Mouse (Mus musculus) lung, adult 2 months (tissue): ENCODE data around the gene Msh3. TPM values are rescaled to one million over a fixed set of nuclear protein-coding genes. Genes with fewer than 3 reads are reported as not detected.
"Not testable (repeated sequence)": the region's sequence is repeated elsewhere in the genome, so short reads cannot be mapped to it uniquely, and the experiment has no call there.

Source experiments
- DNase-seq: peaks from one replicate; pipeline ENCODE4 v3.0.0; 2022
- H3K4me1 ChIP-seq: fragments of 200-500 bp; 2 replicates; pipeline ENCODE4 v1.6.1; 2011; ENCODE audit warnings: low read length; ENCODE audit not compliant: control insufficient read depth, insufficient read depth
- H3K4me3 ChIP-seq: fragments of 200-500 bp; replicated peaks from 2 replicates; pipeline ENCODE3; 2011; ENCODE audit warnings: low read depth, mild to moderate bottlenecking, control low read depth, low read length; ENCODE audit errors: extremely low read depth
- CTCF ChIP-seq: fragments of 200-500 bp; IDR thresholded peaks from 2 replicates; pipeline ENCODE4 v1.5.1; 2011; ENCODE audit warnings: mild to moderate bottlenecking, low read length, control low read depth; ENCODE audit not compliant: insufficient read depth
- POLR2A ChIP-seq: fragments of 200-500 bp; IDR thresholded peaks from 2 replicates; pipeline ENCODE4 v1.6.1; 2011; ENCODE audit warnings: low read depth, mild to moderate bottlenecking, control low read depth, low read length, borderline replicate concordance; ENCODE audit errors: extremely low read depth
- WGBS: fragments of 180-500 bp; shearing (Covaris S2); methylation state at CpG from one replicate; pipeline ENCODE4 v1.1.7; 2018; 5-methylcytosine and 5-hydroxymethylcytosine counted together
- polyA plus RNA-seq: library from polyadenylated mRNA; depleted of rRNA; stranded (reverse); fragments of >200 nt; gene quantifications from 2 replicates; pipeline ENCODE4 v1.2.3, GENCODE M21; 2012; rRNA removed

Gene Msh3
- polyA plus RNA-seq, 1 experiment: 3.2 TPM

DNA sequence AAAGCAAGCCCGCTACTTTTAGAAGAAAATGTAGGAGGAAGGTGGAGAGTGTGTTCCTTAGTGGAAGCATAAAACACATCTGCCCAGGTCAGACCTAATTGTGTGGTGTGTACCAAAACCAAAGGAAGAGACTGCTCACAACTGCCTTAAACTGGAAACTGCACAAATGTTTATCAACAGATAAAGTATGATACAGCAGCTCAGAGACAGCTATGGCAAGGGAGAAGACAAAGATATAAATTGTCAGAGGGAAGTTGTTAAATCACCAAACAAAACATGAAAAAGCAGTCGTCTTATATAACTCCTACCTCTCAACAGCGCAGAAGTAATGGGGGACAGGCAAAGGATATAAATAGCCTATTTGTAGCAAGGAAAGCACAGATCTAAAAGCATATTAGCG is 117.8 kb downstream of the Msh3 start:
- 85% methylated on average over 4 of the region's 4 CpGs for WGBS
- DNase-seq: no peak
- Histone ChIP-seq H3K4me3 (no peak overlapping the region), H3K4me1 (peaks cover 4% of the 10 kb centered on the region; the same call in 1 of the 2 replicates)
- TF ChIP-seq CTCF (no peak), POLR2A (no peak)

DNA sequence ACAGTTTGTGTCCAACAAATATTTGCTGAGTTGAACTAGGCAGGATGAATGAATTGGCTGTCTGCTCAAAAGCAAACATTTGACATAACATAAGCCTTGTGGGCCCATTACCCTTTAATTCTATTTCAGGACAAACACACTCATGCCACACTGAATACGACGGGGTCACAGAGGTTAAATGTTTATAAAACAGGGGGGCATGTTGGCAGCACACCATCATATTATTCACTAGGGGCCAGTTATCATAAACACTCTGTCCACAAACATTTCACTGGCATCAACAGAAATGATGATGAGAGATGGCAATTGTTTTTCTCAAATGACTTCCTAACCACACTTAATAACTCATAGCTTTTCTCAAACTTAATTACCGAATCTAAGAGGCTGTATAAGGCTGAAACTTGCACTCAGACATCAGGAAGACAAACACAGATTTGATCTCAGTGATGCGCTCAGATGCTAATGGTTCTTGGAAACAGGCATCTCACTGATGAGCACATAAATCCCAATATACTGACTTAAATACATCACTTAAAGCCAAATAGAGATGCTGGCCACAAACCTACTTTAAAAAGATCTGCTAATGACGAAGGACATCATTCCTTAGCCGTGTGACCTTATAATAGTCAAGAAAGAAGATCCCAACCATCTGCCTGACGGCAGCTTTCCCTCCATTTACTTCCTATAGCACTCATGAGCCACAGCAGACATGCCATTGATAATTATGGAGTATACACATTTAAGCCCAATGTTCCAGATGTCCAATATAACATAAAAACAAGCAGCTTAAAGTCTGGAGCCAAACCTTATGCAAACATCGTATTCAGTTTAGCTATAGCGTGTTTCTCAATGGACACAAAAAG is 122.5 kb downstream of the Msh3 start:
- DNase-seq: no peak
- H3K4me3 ChIP-seq: no peak overlapping the region
- TF ChIP-seq CTCF (no peak), POLR2A (no peak)
- 68% methylated on average over 9 of the region's 9 CpGs for WGBS
- no peaks in the 10 kb centered on the region for H3K4me1 ChIP-seq

DNA sequence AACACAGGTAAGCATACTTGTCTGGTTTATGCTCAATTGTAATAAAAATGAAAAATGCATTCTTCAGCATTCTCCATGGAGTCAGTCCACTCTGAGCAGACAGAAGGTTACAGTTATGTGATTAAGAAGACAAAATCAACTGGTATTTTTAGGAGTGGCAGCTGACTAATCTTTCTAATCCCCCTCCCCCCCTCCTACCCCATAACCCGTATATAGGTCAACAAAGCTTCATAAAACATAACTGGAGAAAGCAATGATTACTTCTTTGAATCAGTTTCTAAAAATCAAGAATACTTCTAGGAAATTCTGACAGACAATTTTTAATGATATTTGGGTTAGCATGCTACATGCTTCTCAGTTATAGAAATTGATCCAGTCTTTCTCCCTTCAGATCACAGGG is 126.8 kb downstream of the Msh3 start:
- no peak for DNase-seq
- no peak overlapping the region for H3K4me3 ChIP-seq
- no peaks in the 10 kb centered on the region for H3K4me1 ChIP-seq
- TF ChIP-seq CTCF (no peak), POLR2A (no peak)
- 68% methylated on average over 1 of the region's 1 CpGs for WGBS

DNA sequence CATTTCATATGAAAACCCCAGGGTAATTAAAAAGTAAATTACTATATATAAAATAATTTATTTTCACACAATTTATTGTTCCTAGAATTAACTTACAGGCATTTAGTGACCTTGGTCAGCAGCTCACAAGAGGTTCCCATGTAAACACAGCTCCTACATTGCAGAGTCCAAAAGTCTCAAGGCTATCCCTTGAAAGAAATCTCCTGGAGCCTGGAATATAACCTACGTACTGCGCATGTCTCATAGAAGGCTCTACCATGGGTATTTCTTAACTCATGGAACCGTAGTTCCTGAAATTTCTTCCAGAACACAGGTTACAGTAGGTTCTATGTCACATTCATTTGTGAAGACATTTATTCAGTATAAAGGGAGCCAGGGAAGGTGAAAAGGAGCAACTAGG is 131.2 kb downstream of the Msh3 start:
- TF ChIP-seq POLR2A (no peak), CTCF (no peak)
- no peak overlapping the region for H3K4me3 ChIP-seq
- no peaks in the 10 kb centered on the region for H3K4me1 ChIP-seq
- 96% methylated on average over 3 of the region's 3 CpGs for WGBS
- no peak for DNase-seq

DNA sequence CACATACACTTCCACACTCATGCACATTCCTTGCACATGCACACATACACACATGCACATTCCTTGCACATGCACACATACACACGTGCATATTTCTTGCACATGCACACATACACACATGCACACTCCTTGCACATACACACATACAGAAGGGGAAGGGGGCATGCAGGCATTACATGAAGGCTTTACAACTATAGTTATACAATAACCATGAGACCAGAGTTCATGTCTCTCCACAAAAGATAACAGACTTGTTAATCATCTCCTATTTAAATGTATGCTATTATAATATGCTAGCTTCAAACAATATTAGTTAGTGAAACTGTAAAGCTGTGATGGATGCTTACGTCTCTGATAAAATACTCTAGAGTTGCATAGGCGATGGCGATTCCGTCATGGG is 132.0 kb downstream of the Msh3 start:
- 96% methylated on average over 5 of the region's 5 CpGs for WGBS
- TF ChIP-seq CTCF (no peak), POLR2A (no peak)
- Histone ChIP-seq H3K4me1 (no peaks in the 10 kb centered on the region), H3K4me3 (no peak overlapping the region)
- no peak for DNase-seq

DNA sequence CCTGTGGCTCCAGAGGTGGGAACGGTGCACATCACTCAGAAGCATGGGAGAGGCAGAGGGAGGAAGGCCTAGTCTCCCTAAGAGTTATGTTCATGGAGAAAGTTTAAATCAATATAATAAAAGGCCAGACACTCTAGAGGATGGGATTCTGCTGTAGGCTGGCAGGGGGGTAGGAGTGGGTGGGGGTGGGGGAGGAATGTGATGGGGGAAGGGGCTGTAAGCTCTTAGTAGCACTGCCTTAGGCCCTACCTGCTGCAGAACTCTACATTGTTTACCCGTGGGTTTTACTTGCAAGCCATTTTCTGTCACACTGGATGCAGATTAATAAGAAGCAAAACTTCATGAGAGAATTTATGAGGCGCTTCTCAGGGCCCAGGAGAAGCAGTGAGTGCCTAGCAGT is 135.0 kb downstream of the Msh3 start:
- 76% methylated on average over 3 of the region's 3 CpGs for WGBS
- DNase-seq: no peak
- Histone ChIP-seq H3K4me1 (no peaks in the 10 kb centered on the region), H3K4me3 (no peak overlapping the region)
- TF ChIP-seq POLR2A: no peak
- TF ChIP-seq CTCF: no peak

DNA sequence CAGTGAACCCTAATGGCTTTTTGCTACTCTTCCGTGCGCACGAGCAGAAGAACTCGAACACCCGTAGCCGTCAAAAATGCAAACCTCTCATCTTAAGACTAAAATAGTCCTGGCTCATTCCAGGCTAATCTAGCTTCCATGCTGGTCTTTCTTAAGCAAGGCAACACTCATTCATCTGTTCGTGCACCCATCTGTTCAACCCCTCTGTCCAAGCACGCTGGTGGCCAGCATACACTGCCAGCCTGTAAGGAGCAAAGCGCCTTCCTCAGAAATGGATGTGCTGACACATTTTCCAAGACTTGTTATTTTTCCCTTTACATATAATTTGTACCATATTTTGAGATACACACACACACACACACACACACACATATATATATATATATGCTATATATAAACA is 137.6 kb downstream of the Msh3 start:
- Histone ChIP-seq H3K4me3 (no peak overlapping the region), H3K4me1 (no peaks in the 10 kb centered on the region)
- no peak for TF ChIP-seq CTCF
- TF ChIP-seq POLR2A: no peak
- no peak for DNase-seq
- 88% methylated on average over 9 of the region's 9 CpGs for WGBS

DNA sequence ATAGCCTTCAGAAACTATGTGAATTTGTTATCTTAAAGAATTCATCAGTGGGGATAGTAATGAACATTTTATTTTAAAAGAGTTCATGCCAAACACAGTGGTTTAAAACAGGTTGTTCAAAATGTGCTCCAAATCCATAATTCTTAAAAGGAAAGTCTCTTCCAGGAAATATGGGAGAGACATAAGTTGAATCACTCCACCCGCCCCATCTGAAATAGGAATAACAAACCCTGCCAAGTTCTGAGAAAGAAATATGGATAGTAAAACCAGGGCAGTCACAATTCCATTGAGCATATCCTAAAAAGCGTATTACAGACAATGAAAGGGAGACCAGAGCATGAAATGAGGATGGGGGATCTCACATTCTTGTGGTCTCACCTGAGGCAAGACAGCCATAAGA is 157.9 kb downstream of the Msh3 start:
- Histone ChIP-seq H3K4me3 (no peak overlapping the region), H3K4me1 (no peaks in the 10 kb centered on the region)
- 77% methylated on average over 2 of the region's 2 CpGs for WGBS
- DNase-seq: no peak
- TF ChIP-seq POLR2A: no peak
- TF ChIP-seq CTCF: no peak

DNA sequence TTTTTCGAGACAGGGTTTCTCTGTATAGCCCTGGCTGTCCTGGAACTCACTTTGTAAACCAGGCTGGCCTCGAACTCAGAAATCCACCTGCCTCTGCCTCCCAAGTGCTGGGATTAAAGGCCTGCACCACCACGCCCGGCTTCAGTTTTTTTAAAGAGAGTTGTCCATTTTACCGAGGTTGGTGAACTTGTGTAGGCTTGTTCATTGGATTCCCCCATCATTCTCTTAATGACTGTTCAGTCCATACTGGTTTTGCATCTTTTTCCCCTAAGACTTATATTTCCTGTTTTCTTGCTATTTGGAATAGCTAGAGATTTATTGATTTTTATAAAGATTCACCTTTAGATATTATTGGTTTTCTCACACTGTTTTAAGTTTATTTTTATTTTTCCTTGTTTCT is 161.0 kb downstream of the Msh3 start:
- not testable (repeated sequence) for H3K4me1 ChIP-seq, DNase-seq, H3K4me3 ChIP-seq
- 78% methylated on average over 5 of the region's 5 CpGs for WGBS

DNA sequence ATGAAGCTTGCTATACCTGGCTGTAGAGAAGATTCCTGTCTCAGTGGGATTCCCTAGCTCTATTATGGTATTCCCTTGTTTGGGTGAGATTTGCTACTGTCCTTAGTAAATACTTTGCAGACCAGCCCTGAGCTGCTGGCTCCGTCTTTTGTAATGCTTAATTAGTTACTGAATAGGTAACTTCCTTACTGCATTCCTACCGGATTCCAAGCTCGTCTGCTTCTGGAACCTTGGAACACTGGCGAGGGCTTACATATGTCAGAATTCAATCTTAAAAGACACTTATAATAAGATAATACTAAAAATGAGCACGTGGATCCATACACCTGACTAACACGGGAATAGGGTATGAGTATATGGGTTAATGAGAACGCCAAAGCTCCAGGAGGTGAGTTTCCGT is 182.1 kb downstream of the Msh3 start:
- not testable (repeated sequence) for H3K4me3 ChIP-seq

More for the DNA sequence above, 182.1 kb downstream of the Msh3 start:
- H3K4me1 ChIP-seq, DNase-seq: not testable (repeated sequence)
- WGBS: 83% methylated on average over 8 of the region's 8 CpGs

Other genes with a start within 250 kb of the Msh3 start
- gene Rasgrf2, start 223.3 kb downstream of the Msh3 start, polyA plus RNA-seq: 17.3 and 20.8 TPM in 2 replicates
- gene Gm20379, start 49.0 kb downstream of the Msh3 start, polyA plus RNA-seq: not detected in 2 replicates
- 0.45 and 0.57 TPM in 2 replicates for gene Dhfr, start 277 bp downstream of the Msh3 start, polyA plus RNA-seq
- gene Ankrd34b, start 70.9 kb upstream of the Msh3 start, polyA plus RNA-seq: 0.02 TPM in 1 of 2 replicates, not detected in the other
- 3.4 and 4.1 TPM in 2 replicates for gene Fam151b, start 129.0 kb upstream of the Msh3 start, polyA plus RNA-seq
- gene Zfyve16, start 175.9 kb upstream of the Msh3 start, polyA plus RNA-seq: 3.1 and 5.1 TPM in 2 replicates
- not detected in 2 replicates for gene Spz1, start 221.2 kb upstream of the Msh3 start, polyA plus RNA-seq